Mouse (Mus musculus): ENCODE data around the gene Pus1.

- TF ChIP-seq POLR2A (IDR thresholded peaks at IDR 0.05; ENCODE audit: insufficient read length, low read depth) = no peak
- TF ChIP-seq E2F4 (IDR thresholded peaks at IDR 0.05; ENCODE audit: insufficient read depth) = no peak
Observed at GRCm38 (mm10) chr5:110806154-110806553, 25.7 kb upstream of the Pus1 start.

All from myocyte (in vitro differentiated cells).